Mouse (Mus musculus) heart, embryonic 10.5 days (tissue): ENCODE results near the gene Pgbd5. TPM values are rescaled to one million over a fixed set of nuclear protein-coding genes. Genes with fewer than 3 reads are reported as not detected.

Source experiments
- DNase-seq: peaks from one replicate; pipeline ENCODE4 v3.0.0-alpha.2; 2017; ENCODE audit warnings: low spot score
- H3K27ac ChIP-seq: fragments of 300-500 bp; sonication (generic); 2 replicates; pipeline ENCODE4 v1.5.1; 2016; ENCODE audit warnings: mild to moderate bottlenecking
- H3K27me3 ChIP-seq: fragments of 300-500 bp; sonication (generic); 2 replicates; pipeline ENCODE4 v1.6.1; 2016; ENCODE audit warnings: mild to moderate bottlenecking; ENCODE audit not compliant: poor library complexity, insufficient read depth, severe bottlenecking
- H3K36me3 ChIP-seq: fragments of 300-500 bp; sonication (generic); 2 replicates; pipeline ENCODE4 v1.6.1; 2016; ENCODE audit warnings: mild to moderate bottlenecking, moderate library complexity
- H3K4me1 ChIP-seq: fragments of 300-500 bp; sonication (generic); 2 replicates; pipeline ENCODE4 v1.6.1; 2016; ENCODE audit warnings: mild to moderate bottlenecking
- H3K4me3 ChIP-seq: fragments of 300-500 bp; sonication (generic); 2 replicates; pipeline ENCODE4 v1.5.1; 2016; ENCODE audit warnings: mild to moderate bottlenecking, moderate library complexity
- H3K9me3 ChIP-seq: fragments of 300-500 bp; sonication (generic); 2 replicates; pipeline ENCODE4 v1.6.1; 2016; ENCODE audit warnings: mild to moderate bottlenecking, moderate library complexity
- WGBS: fragments of 180-500 bp; shearing (Covaris S2); methylation state at CpG from one replicate; pipeline ENCODE4 v1.1.7; 2016; 5-methylcytosine and 5-hydroxymethylcytosine counted together
- polyA plus RNA-seq: library from polyadenylated mRNA; unstranded; fragments of >200 nt; fragmentation: Nextera tagmentation; extraction: Ambion mirVana; gene quantifications from 2 replicates; pipeline ENCODE4 v1.2.1, GENCODE M21; 2016

Gene Pgbd5
- polyA plus RNA-seq = 1.5 and 1.6 TPM in 2 replicates

- DNase-seq = no peak
- Histone ChIP-seq H3K4me3 (no peak within 1 kb of the TSS), H3K4me1 (peaks cover 20% of the 10 kb centered on the region), H3K9me3 (no peaks in the 10 kb centered on the region), H3K27ac (no peak within 1 kb of the TSS), H3K27me3 (no peaks in the 10 kb centered on the region), H3K36me3 (no peaks in the 10 kb centered on the region)
- 87% methylated on average over 6 of the region's 6 CpGs for WGBS
Observed at GRCm38 (mm10) chr8:124439558-124439957, at the start of gene Pgbd5. Gene Pgbd5 (minus strand): TSS chr8:124439658.

GRCm38 (mm10) chr8:124483356-124484115, 44.1 kb upstream of the Pgbd5 start:
- Histone ChIP-seq H3K4me3 (no peak overlapping the region), H3K9me3 (no peaks in the 10 kb centered on the region), H3K27ac (no peak overlapping the region), H3K36me3 (no peaks in the 10 kb centered on the region), H3K4me1 (no peaks in the 10 kb centered on the region), H3K27me3 (no peaks in the 10 kb centered on the region)
- 69% methylated on average over 7 of the region's 7 CpGs for WGBS
- DNase-seq = no peak

- Histone ChIP-seq H3K4me3 (no peak overlapping the region), H3K9me3 (no peaks in the 10 kb centered on the region), H3K27me3 (no peaks in the 10 kb centered on the region), H3K27ac (no peak overlapping the region), H3K36me3 (no peaks in the 10 kb centered on the region), H3K4me1 (no peaks in the 10 kb centered on the region)
- 82% methylated on average over 2 of the region's 2 CpGs for WGBS
- no peak for DNase-seq
Observed at GRCm38 (mm10) chr8:124482790-124483189, 43.3 kb upstream of the Pgbd5 start.

- Histone ChIP-seq H3K9me3 (no peaks in the 10 kb centered on the region), H3K27ac (no peak overlapping the region), H3K36me3 (no peaks in the 10 kb centered on the region), H3K4me1 (no peaks in the 10 kb centered on the region), H3K4me3 (no peak overlapping the region), H3K27me3 (no peaks in the 10 kb centered on the region)
- 70% methylated on average over 8 of the region's 8 CpGs for WGBS
- DNase-seq = no peak
Observed at GRCm38 (mm10) chr8:124480321-124480720, 40.9 kb upstream of the Pgbd5 start.

GRCm38 (mm10) chr8:124479251-124479650, 39.8 kb upstream of the Pgbd5 start:
- no peaks in the 10 kb centered on the region for H3K27me3 ChIP-seq

GRCm38 (mm10) chr8:124476701-124477100, 37.2 kb upstream of the Pgbd5 start:
- no peaks in the 10 kb centered on the region for H3K27me3 ChIP-seq
- DNase-seq = no peak
- no peak overlapping the region for H3K4me3 ChIP-seq
- H3K27ac ChIP-seq = no peak overlapping the region
- WGBS = 76% methylated on average over 9 of the region's 9 CpGs
- H3K4me1 ChIP-seq = no peaks in the 10 kb centered on the region
- H3K36me3 ChIP-seq = no peaks in the 10 kb centered on the region
- H3K9me3 ChIP-seq = no peaks in the 10 kb centered on the region

More at GRCm38 (mm10) chr8:124479251-124479650, 39.8 kb upstream of the Pgbd5 start:
- WGBS = 74% methylated on average over 3 of the region's 3 CpGs
- Histone ChIP-seq H3K4me3 (no peak overlapping the region), H3K9me3 (no peaks in the 10 kb centered on the region), H3K27ac (no peak overlapping the region), H3K36me3 (no peaks in the 10 kb centered on the region), H3K4me1 (no peaks in the 10 kb centered on the region)
- DNase-seq = no peak

GRCm38 (mm10) chr8:124475690-124476089, 36.2 kb upstream of the Pgbd5 start:
- Histone ChIP-seq H3K9me3 (no peaks in the 10 kb centered on the region), H3K27ac (no peak overlapping the region), H3K4me1 (no peaks in the 10 kb centered on the region), H3K27me3 (no peaks in the 10 kb centered on the region), H3K36me3 (no peaks in the 10 kb centered on the region), H3K4me3 (no peak overlapping the region)
- DNase-seq = no peak
- WGBS = 73% methylated on average over 5 of the region's 5 CpGs

- Histone ChIP-seq H3K27ac (no peak overlapping the region), H3K36me3 (no peaks in the 10 kb centered on the region), H3K27me3 (peaks cover 3% of the 10 kb centered on the region; the same call in 1 of the 2 replicates), H3K9me3 (no peaks in the 10 kb centered on the region), H3K4me1 (peaks cover 11% of the 10 kb centered on the region), H3K4me3 (no peak overlapping the region)
- DNase-seq = no peak
- 70% methylated on average over 2 of the region's 2 CpGs for WGBS
Observed at GRCm38 (mm10) chr8:124464641-124465040, 25.2 kb upstream of the Pgbd5 start.

GRCm38 (mm10) chr8:124463111-124463510, 23.7 kb upstream of the Pgbd5 start:
- WGBS = 33% methylated on average over 4 of the region's 4 CpGs
- no peaks in the 10 kb centered on the region for H3K9me3 ChIP-seq
- no peaks in the 10 kb centered on the region for H3K36me3 ChIP-seq
- H3K4me3 ChIP-seq = no peak overlapping the region
- H3K27ac ChIP-seq = no peak overlapping the region
- peaks cover 11% of the 10 kb centered on the region for H3K4me1 ChIP-seq
- no peak for DNase-seq
- peaks cover 5% of the 10 kb centered on the region; the same call in 1 of the 2 replicates for H3K27me3 ChIP-seq

- Histone ChIP-seq H3K27ac (no peak overlapping the region), H3K9me3 (no peaks in the 10 kb centered on the region), H3K4me3 (no peak overlapping the region), H3K4me1 (peaks cover 11% of the 10 kb centered on the region), H3K36me3 (no peaks in the 10 kb centered on the region), H3K27me3 (peaks cover 5% of the 10 kb centered on the region; the same call in 1 of the 2 replicates)
- DNase-seq = no peak
- 78% methylated on average over 9 of the region's 9 CpGs for WGBS
Observed at GRCm38 (mm10) chr8:124462192-124462591, 22.7 kb upstream of the Pgbd5 start.

GRCm38 (mm10) chr8:124461103-124461502, 21.6 kb upstream of the Pgbd5 start:
- Histone ChIP-seq H3K4me1 (peaks cover 11% of the 10 kb centered on the region), H3K36me3 (no peaks in the 10 kb centered on the region), H3K4me3 (no peak overlapping the region), H3K27ac (no peak overlapping the region), H3K27me3 (peaks cover 5% of the 10 kb centered on the region; the same call in 1 of the 2 replicates), H3K9me3 (no peaks in the 10 kb centered on the region)
- DNase-seq = no peak
- 78% methylated on average over 10 of the region's 10 CpGs for WGBS

GRCm38 (mm10) chr8:124460660-124461059, 21.2 kb upstream of the Pgbd5 start:
- Histone ChIP-seq H3K27me3 (peaks cover 5% of the 10 kb centered on the region; the same call in 1 of the 2 replicates), H3K9me3 (no peaks in the 10 kb centered on the region), H3K27ac (no peak overlapping the region), H3K4me1 (peaks cover 11% of the 10 kb centered on the region), H3K36me3 (no peaks in the 10 kb centered on the region), H3K4me3 (no peak overlapping the region)
- 64% methylated on average over 4 of the region's 4 CpGs for WGBS
- no peak for DNase-seq

GRCm38 (mm10) chr8:124459627-124460026, 20.2 kb upstream of the Pgbd5 start:
- Histone ChIP-seq H3K4me1 (peaks cover 11% of the 10 kb centered on the region), H3K4me3 (no peak overlapping the region), H3K9me3 (no peaks in the 10 kb centered on the region), H3K36me3 (no peaks in the 10 kb centered on the region), H3K27ac (no peak overlapping the region), H3K27me3 (peaks cover 5% of the 10 kb centered on the region; the same call in 1 of the 2 replicates)
- no peak for DNase-seq
- WGBS = 24% methylated on average over 12 of the region's 12 CpGs
